42 mouse cellular contexts compared by ENCODE assay signal in genomic region chr11:83774324-83774723, GRCm38 (mm10). TPM values are rescaled to one million over a fixed set of nuclear protein-coding genes. Genes with fewer than 3 reads are reported as not detected.
"Had no signal": no experiment of that assay in that cellular context is flagged by ENCODE, and none has a peak within 500 bp of the region (broad histone marks: within the 10 kb centered on the region; RNA-seq: fewer than 3 reads in every experiment).

No protein-coding gene starts in this region.

- H3K9me3 ChIP-seq: heart, embryonic 12.5 days; heart, embryonic 13.5 days; heart, embryonic 15.5 days; hindbrain, embryonic 10.5 days; hindbrain, embryonic 12.5 days; hindbrain, embryonic 13.5 days; hindbrain, embryonic 15.5 days; intestine, embryonic 15.5 days; kidney, embryonic 15.5 days had no signal

- H3K27ac ChIP-seq: heart, embryonic 13.5 days; heart, embryonic 15.5 days; hindbrain, embryonic 10.5 days; hindbrain, embryonic 12.5 days; hindbrain, embryonic 13.5 days; hindbrain, embryonic 14.5 days; hindbrain, embryonic 15.5 days; hindbrain, postnatal 0 days; intestine, embryonic 15.5 days; kidney, embryonic 15.5 days; kidney, postnatal 0 days; layer of hippocampus, adult 2 months; left cerebral cortex, adult 2 months had no signal

- H3K4me3 ChIP-seq: heart, embryonic 12.5 days; heart, embryonic 13.5 days; heart, embryonic 15.5 days; hindbrain, embryonic 10.5 days; hindbrain, embryonic 12.5 days; hindbrain, embryonic 13.5 days; hindbrain, embryonic 15.5 days; intestine, embryonic 15.5 days; kidney, embryonic 15.5 days; layer of hippocampus, adult 2 months; left cerebral cortex, adult 2 months had no signal

- H3K4me1 ChIP-seq: heart, embryonic 12.5 days; heart, embryonic 13.5 days; heart, embryonic 15.5 days; hindbrain, embryonic 10.5 days; hindbrain, embryonic 12.5 days; hindbrain, embryonic 13.5 days; hindbrain, embryonic 15.5 days; intestine, embryonic 15.5 days; kidney, embryonic 15.5 days had no signal

- DNase-seq: heart, postnatal 14 days; heart, postnatal 36 days; heart, postnatal 4 days; kidney, adult 11 months; kidney, adult 18-20 months; kidney, adult 2 months; kidney, adult 8-10 months; kidney, adult 9 months; kidney, postnatal 10 days; kidney, postnatal 14 days; kidney, postnatal 25 days; kidney, postnatal 36 days; kidney, postnatal 4 days; layer of hippocampus, adult 9-11 months; layer of hippocampus, postnatal 36 days had no signal

- H3K27me3 ChIP-seq: heart, embryonic 12.5 days; heart, embryonic 13.5 days; heart, embryonic 15.5 days; hindbrain, embryonic 12.5 days; hindbrain, embryonic 13.5 days; hindbrain, embryonic 15.5 days; intestine, embryonic 15.5 days; kidney, embryonic 15.5 days had no signal

RNA-seq across cellular contexts. Expression of gene Wfdc21, which starts 27.6 kb away (rescaled TPM):
- total RNA-seq: heart, postnatal 36 days; heart, postnatal 4 days; hindbrain, postnatal 0 days; layer of hippocampus, adult 18-20 months; layer of hippocampus, adult 2 months; layer of hippocampus, postnatal 10 days; layer of hippocampus, postnatal 14 days; layer of hippocampus, postnatal 25 days; layer of hippocampus, postnatal 36 days; left cerebral cortex, adult 18-20 months; left cerebral cortex, adult 2 months; left cerebral cortex, adult 8-10 months had no signal
- polyA plus RNA-seq: heart, embryonic 11.5 days; heart, embryonic 12.5 days; heart, embryonic 13.5 days; heart, embryonic 14.5 days; hindbrain, embryonic 10.5 days; hindbrain, embryonic 11.5 days; hindbrain, embryonic 12.5 days; hindbrain, embryonic 13.5 days; hindbrain, embryonic 14.5 days; hindbrain, embryonic 15.5 days; hindbrain, embryonic 16.5 days; inflammation-experienced regulatory T-cells, adult 6 months; intestine, embryonic 15.5 days; intestine, postnatal 0 days; kidney, embryonic 14.5 days had no signal
